Mouse (Mus musculus): ENCODE results near the gene Fam155a.

DNA sequence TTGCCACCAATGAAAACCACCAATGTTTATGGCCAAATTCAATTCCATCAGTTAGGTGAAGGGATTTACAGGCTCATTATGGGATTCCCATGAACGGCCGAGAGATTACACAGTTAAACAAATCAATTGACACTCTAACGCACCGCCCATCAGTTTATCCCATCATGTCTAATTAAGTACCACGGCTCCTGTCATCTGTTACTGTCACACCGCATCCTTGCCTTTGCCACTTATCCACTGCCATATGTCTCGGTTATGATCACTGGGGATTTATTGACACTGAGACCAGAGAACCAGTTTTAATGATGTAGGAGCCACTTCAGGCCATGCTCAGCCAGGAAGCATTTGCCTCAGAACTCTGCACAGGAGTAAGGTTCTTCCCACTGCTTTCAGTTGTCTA lies 588.5 kb downstream of the Fam155a start:
- TF ChIP-seq CTCF (IDR thresholded peaks at IDR 0.05; ENCODE audit: low read depth) (no peak), EP300 (optimal IDR thresholded peaks at IDR 0.05) (no peak)

All from stomach, postnatal 0 days (tissue).